Mouse (Mus musculus) lung, adult 2 months (tissue): ENCODE data around the gene Celsr1. TPM values are rescaled to one million over a fixed set of nuclear protein-coding genes. Genes with fewer than 3 reads are reported as not detected.

ENCODE experiments used
- DNase-seq: peaks from one replicate; pipeline ENCODE4 v3.0.0; 2022
- H3K4me1 ChIP-seq: fragments of 200-500 bp; 2 replicates; pipeline ENCODE4 v1.6.1; 2011; ENCODE audit warnings: low read length; ENCODE audit not compliant: control insufficient read depth, insufficient read depth
- H3K4me3 ChIP-seq: fragments of 200-500 bp; replicated peaks from 2 replicates; pipeline ENCODE3; 2011; ENCODE audit warnings: low read depth, mild to moderate bottlenecking, control low read depth, low read length; ENCODE audit errors: extremely low read depth
- CTCF ChIP-seq: fragments of 200-500 bp; IDR thresholded peaks from 2 replicates; pipeline ENCODE4 v1.5.1; 2011; ENCODE audit warnings: mild to moderate bottlenecking, low read length, control low read depth; ENCODE audit not compliant: insufficient read depth
- POLR2A ChIP-seq: fragments of 200-500 bp; IDR thresholded peaks from 2 replicates; pipeline ENCODE4 v1.6.1; 2011; ENCODE audit warnings: low read depth, mild to moderate bottlenecking, control low read depth, low read length, borderline replicate concordance; ENCODE audit errors: extremely low read depth
- WGBS: fragments of 180-500 bp; shearing (Covaris S2); methylation state at CpG from one replicate; pipeline ENCODE4 v1.1.7; 2018; 5-methylcytosine and 5-hydroxymethylcytosine counted together
- polyA plus RNA-seq: library from polyadenylated mRNA; depleted of rRNA; stranded (reverse); fragments of >200 nt; gene quantifications from 2 replicates; pipeline ENCODE4 v1.2.3, GENCODE M21; 2012

Celsr1 gene
- polyA plus RNA-seq, 1 experiment: 16.0 TPM

DNA sequence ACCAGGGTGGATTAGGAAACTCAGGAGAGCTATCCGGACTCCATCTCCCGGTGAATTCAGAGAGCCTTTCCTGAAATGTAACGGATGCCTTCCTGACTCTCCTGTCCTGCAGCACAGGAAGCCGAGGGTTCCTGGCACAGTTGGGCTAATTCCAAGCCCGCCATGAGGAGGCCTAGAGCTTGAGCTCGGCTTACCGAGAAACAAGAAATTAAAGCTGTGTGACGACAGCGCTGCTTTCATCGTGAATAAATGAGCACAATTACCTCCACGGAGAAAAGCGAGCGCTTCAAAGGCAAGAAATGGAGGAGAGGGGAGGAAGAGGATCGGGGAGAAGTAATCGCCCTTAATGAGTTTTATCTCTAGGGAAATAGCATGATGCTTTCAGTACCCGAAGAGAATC, 57.8 kb downstream of the Celsr1 start:
- H3K4me3 ChIP-seq: no peak overlapping the region
- WGBS: 44% methylated on average over 16 of the region's 16 CpGs
- TF ChIP-seq POLR2A (no peak), CTCF (no peak)
- peaks cover 7% of the 10 kb centered on the region; the same call in 1 of the 2 replicates for H3K4me1 ChIP-seq
- no peak for DNase-seq

DNA sequence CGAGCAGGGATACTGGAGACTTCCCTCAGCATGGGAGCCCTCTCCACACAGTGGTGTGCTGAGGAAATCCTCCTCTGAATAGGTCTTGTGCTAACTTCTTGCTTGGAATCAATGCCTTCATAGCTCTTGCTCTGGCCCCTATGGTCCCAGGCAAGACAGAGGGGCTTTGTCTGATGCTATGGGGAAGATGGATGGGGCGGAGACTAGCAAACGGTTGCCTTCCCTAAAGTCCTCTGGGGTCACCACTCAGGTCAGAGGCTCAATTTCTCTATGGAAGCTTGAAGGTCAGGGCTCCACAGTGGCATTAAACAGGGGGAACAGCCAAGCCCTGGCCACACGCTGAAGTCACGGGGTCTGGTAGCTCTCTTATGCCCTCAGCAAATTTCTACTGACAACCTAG, 62.0 kb downstream of the Celsr1 start:
- WGBS: 78% methylated on average over 5 of the region's 5 CpGs
- TF ChIP-seq POLR2A (no peak), CTCF (no peak)
- no peak for DNase-seq
- Histone ChIP-seq H3K4me1 (peaks cover 7% of the 10 kb centered on the region), H3K4me3 (no peak overlapping the region)

DNA sequence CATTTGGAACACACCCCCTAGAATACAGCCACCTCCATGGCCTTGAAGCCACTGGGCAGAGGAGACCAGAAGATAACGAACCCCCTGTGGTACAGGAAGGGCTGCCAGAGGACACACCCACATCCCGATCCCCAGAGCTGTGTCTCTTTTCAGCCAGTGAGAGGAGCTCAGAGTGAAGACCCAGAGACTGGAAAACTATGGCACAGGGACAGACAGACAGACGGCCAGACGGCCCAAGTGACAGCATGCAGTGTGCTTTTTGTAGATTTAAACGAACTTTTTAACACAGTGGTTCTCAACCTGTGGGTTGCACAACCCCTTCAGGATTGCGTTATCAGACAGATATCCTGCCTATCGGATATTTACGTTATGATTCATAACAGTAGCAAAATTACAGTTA, 63.1 kb downstream of the Celsr1 start:
- TF ChIP-seq POLR2A (no peak), CTCF (no peak)
- H3K4me1 ChIP-seq: peaks cover 3% of the 10 kb centered on the region; the same call in 1 of the 2 replicates
- WGBS: 26% methylated on average over 8 of the region's 8 CpGs
- DNase-seq: no peak
- H3K4me3 ChIP-seq: no peak overlapping the region

DNA sequence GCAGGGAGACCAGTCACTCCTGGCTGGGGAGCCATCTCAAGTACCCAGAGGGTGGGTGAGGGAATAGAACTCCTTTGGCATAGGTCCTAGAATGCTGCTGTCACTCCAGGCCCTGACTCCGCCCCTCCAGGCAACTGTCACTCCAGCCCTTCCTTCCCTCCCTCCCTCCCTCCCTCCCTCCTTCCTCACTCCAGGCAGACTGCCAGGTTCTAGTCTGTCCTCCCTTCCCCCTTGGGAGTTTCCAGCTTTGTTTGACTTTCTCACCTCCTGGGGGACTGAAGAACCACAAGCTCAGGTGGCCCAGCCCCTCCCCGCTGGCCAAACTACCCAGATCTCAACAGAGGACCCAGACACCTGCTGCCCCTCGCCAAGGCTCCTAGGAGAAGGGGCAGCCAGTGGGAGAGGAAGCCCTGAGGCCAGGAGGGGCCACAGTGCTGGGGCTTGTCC, 63.8 kb downstream of the Celsr1 start:
- TF ChIP-seq POLR2A: no peak
- no peak for TF ChIP-seq CTCF
- DNase-seq: peak; percentile 60
- H3K4me1 ChIP-seq: peaks cover 3% of the 10 kb centered on the region; the same call in 1 of the 2 replicates
- H3K4me3 ChIP-seq: no peak overlapping the region
- 36% methylated on average over 3 of the region's 3 CpGs for WGBS

DNA sequence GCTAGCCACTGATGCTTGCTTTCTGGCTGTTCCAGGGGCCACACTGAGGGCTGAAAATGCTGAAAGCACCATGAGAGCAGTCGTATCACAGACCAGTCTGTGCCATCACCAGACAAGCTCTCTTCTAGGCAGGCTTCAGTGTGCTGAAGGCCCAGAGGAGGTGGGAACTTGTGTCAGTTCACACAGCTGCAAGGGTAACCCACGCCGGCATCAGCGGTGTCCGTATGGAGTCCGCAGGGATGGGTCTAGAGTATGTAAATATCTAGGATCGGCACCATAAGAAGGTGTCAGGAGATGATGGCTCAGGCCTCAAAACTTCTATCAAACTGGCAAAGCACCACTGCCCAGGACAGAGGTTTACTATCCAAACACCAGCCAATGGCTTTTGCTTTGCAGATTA, 64.3 kb downstream of the Celsr1 start:
- TF ChIP-seq POLR2A (no peak), CTCF (no peak)
- 73% methylated on average over 7 of the region's 7 CpGs for WGBS
- Histone ChIP-seq H3K4me1 (peaks cover 3% of the 10 kb centered on the region; the same call in 1 of the 2 replicates), H3K4me3 (no peak overlapping the region)
- no peak for DNase-seq

DNA sequence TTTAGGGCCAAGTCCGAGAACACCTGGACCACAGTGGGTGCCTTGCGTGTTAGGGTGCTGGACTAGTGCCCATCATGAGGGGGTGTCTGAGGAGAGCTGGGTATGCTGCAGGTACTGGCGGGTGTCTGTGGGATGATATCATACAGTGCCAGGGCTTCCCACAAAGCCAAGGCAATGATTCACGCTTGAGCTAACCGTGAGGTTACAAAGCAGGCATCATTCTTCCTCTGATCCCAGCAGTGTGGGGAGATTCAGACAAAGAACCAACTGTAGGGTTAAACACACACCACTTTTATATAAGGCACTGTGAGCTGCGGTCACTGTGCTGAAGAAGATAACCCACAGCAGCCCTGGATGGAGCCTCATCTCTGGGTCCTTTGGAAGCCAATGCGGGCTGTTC, 67.5 kb downstream of the Celsr1 start:
- WGBS: 90% methylated on average over 7 of the region's 7 CpGs
- Histone ChIP-seq H3K4me1 (peaks cover 3% of the 10 kb centered on the region; the same call in 1 of the 2 replicates), H3K4me3 (no peak overlapping the region)
- no peak for TF ChIP-seq CTCF
- TF ChIP-seq POLR2A: no peak
- DNase-seq: no peak

DNA sequence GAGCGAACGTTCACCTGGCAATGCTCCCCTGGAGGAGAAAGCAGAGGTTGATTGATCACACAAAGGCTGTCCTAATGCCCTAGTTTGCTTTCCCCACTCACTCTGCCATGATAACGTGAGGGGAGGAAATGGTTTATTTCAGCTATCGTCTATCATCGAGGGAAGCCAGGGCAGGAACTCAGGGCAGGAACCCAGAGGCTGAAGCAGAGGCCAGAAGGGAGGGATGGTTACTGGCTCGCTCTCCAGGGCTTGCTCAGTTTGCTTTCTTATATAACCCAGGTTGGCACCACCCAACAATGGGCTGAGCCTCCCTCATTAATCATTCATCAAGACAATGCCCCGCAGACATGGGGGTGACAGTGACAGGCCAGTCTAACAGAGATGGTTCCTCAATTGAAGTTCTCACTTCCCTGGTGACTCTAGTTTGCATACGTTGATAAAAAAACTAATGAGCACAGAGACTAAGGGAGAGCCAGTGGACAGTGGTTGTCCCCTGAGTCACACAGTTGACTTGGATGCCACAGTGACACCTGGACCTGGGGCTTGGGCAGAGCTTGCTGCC, 70.2 kb downstream of the Celsr1 start:
- 55% methylated on average over 8 of the region's 8 CpGs for whole genome bisulfite sequencing

DNA sequence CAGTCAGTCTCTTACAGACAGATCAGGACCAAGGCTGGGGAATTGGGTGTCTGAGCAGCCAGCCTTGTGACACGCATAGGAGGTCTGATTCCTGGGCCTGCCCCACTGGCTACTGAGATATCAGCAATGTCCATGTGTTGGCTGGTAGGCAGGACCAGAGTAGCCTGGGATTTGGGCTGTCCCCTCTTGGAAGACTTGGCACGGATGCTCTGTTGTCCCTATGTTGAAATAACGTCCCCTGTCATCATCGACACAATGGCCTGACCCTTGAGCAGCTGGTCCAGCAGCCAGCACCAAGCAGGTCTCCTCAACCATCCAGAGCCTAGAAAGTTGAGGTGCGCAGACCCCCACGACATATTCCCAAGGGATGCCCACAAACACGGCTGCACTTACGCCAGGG, 70.9 kb downstream of the Celsr1 start:
- DNase-seq: no peak
- WGBS: 87% methylated on average over 8 of the region's 8 CpGs
- no peak overlapping the region for H3K4me3 ChIP-seq
- no peaks in the 10 kb centered on the region for H3K4me1 ChIP-seq
- TF ChIP-seq POLR2A (no peak), CTCF (no peak)

More for the DNA sequence above, 70.2 kb downstream of the Celsr1 start:
- Histone ChIP-seq H3K4me3 (no peak overlapping the region), H3K4me1 (no peaks in the 10 kb centered on the region)
- no peak for TF ChIP-seq CTCF
- TF ChIP-seq POLR2A: no peak
- DNase-seq: no peak

DNA sequence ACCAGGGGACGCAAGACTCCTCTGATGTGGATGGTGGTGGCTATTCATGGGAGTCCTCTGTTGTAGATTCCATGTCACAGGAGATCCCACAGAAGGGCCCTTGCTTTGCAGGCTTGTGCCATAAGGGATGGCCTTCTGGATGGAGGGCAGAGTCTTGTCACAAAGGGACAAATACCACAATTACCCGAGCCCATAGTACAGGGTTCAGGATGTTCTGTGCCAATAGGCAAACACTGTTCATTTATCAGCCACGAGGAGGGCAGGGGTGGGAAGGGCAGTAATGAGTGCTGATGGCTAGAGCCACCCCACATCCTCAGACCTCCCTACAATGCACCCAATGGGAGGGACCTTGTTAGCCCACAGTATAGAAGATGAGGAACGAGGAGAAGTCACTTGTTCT, 71.9 kb downstream of the Celsr1 start:
- Histone ChIP-seq H3K4me3 (no peak overlapping the region), H3K4me1 (no peaks in the 10 kb centered on the region)
- 77% methylated on average over 4 of the region's 4 CpGs for WGBS
- no peak for TF ChIP-seq CTCF
- TF ChIP-seq POLR2A: no peak
- DNase-seq: no peak

DNA sequence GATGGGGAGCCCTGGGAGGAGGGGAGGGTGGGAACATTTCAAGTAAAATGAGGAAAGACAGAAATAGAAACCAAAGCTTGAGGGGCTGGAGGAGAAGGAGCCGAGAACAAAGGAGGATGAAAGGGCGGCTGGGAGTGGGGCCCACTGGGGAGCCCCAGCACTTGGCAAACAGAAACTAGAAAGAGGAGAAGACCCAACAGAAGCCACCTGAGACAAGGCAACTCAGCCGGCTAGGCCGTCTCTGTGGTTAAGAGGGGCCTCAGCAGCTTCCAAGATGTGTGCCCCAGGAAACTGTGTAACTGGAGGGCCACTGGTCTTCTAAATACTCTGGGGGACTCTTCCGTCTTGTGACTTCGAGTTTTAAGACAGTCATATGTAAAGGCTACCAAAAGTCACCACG, 72.4 kb downstream of the Celsr1 start:
- no peak overlapping the region for H3K4me3 ChIP-seq
- no peak for DNase-seq
- WGBS: 64% methylated on average over 7 of the region's 7 CpGs
- no peak for TF ChIP-seq POLR2A
- no peak for TF ChIP-seq CTCF
- H3K4me1 ChIP-seq: no peaks in the 10 kb centered on the region

DNA sequence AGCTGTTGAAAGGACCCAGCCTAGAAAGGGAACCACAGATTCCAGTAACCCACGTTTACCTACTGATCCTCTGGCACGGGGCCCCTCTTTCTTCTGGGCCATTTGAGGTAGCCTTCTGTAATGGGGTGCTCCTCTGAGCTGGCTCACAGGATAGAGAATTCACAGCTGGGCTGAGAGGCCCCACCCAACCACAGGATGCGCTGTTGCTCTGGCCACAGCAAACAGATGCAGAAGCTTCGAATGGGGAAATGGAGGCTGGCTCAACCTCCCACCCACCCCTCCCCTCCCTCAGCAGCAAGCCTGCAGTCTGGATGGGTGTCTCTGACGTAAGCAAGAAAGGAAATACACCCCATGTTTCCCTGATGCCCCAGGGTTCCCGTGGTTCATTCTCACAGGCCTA, 77.4 kb downstream of the Celsr1 start:
- Histone ChIP-seq H3K4me1 (no peaks in the 10 kb centered on the region), H3K4me3 (no peak overlapping the region)
- no peak for DNase-seq
- TF ChIP-seq POLR2A: no peak
- TF ChIP-seq CTCF: no peak
- 59% methylated on average over 6 of the region's 6 CpGs for WGBS
